Mouse (Mus musculus) macrophage (primary cell): Measurements from ENCODE around the gene Kif16b. TPM values are rescaled to one million over a fixed set of nuclear protein-coding genes. Genes with fewer than 3 reads are reported as not detected.

ENCODE experiments used
- H3K27ac ChIP-seq: fragments of 350-480 bp; formaldehyde crosslinking; 2 replicates; pipeline ENCODE4 v1.9.0; 2021
- H3K36me3 ChIP-seq: fragments of 350-480 bp; formaldehyde crosslinking; 2 replicates; pipeline ENCODE4 v1.9.0; 2021; ENCODE audit errors: inconsistent target
- H3K4me3 ChIP-seq: fragments of 350-480 bp; formaldehyde crosslinking; 2 replicates; pipeline ENCODE4 v1.9.0; 2021; ENCODE audit errors: inconsistent target
- H3K79me2 ChIP-seq: fragments of 350-480 bp; formaldehyde crosslinking; 2 replicates; pipeline ENCODE4 v1.9.0; 2021; ENCODE audit errors: inconsistent target
- WGBS: methylation state at CpG from one replicate; pipeline ENCODE4 v1.1.7; 2026; ENCODE audit warnings: inconsistent platforms; ENCODE audit not compliant: missing documents; 5-methylcytosine and 5-hydroxymethylcytosine counted together
- polyA plus RNA-seq: library from polyadenylated mRNA; stranded (reverse); fragments of 250-400 nt; gene quantifications from 3 replicates; pipeline ENCODE4 v1.2.4, GENCODE M21; 2018; ENCODE audit warnings: inconsistent platforms

The Kif16b gene
- polyA plus RNA-seq, 1 experiment from 2014 or later: 19.8 TPM

GRCm38 (mm10) chr2:142883625-142883994 is 17.7 kb downstream of the Kif16b start:
- no peak overlapping the region for H3K4me3 ChIP-seq
- H3K36me3 ChIP-seq: no peaks in the 10 kb centered on the region
- peaks cover 59% of the 10 kb centered on the region for H3K79me2 ChIP-seq
- WGBS: 94% methylated on average over 7 of the region's 7 CpGs
- no peak overlapping the region for H3K27ac ChIP-seq

- no peak overlapping the region for H3K27ac ChIP-seq
- no peaks in the 10 kb centered on the region for H3K36me3 ChIP-seq
- WGBS: 82% methylated on average over 7 of the region's 7 CpGs
- no peak overlapping the region for H3K4me3 ChIP-seq
- H3K79me2 ChIP-seq: peaks cover 59% of the 10 kb centered on the region
Observed at GRCm38 (mm10) chr2:142882871-142883624, 18.3 kb downstream of the Kif16b start.

- peaks cover 57% of the 10 kb centered on the region; the same call in 1 of the 2 replicates for H3K79me2 ChIP-seq
- no peak overlapping the region for H3K4me3 ChIP-seq
- WGBS: 88% methylated on average over 2 of the region's 2 CpGs
- H3K27ac ChIP-seq: no peak overlapping the region
- H3K36me3 ChIP-seq: no peaks in the 10 kb centered on the region
Observed at GRCm38 (mm10) chr2:142882466-142882865, 18.9 kb downstream of the Kif16b start.

DNA sequence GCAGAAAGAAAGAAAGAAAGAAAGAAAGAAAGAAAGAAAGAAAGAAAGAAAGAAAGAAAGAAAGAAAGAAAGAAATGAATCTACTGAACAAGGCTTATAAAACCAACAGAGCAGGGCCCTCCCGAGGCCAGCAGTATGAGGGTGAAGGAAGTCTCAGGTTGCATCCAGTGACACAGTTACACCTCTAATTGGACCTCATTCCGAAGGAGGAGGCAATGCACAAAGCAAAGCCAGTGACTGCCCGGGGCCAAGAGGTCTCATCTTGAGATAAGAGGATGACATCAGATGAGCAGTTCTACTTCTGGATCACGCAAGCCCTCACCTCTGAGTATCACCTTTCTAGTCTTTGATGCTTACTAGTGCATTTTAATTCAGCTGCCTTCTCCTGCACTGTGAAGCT is 20.2 kb downstream of the Kif16b start:
- no peaks in the 10 kb centered on the region for H3K36me3 ChIP-seq
- no peak overlapping the region for H3K4me3 ChIP-seq
- H3K79me2 ChIP-seq: peaks cover 46% of the 10 kb centered on the region; the same call in 1 of the 2 replicates
- no peak overlapping the region for H3K27ac ChIP-seq
- 86% methylated on average over 4 of the region's 4 CpGs for WGBS

DNA sequence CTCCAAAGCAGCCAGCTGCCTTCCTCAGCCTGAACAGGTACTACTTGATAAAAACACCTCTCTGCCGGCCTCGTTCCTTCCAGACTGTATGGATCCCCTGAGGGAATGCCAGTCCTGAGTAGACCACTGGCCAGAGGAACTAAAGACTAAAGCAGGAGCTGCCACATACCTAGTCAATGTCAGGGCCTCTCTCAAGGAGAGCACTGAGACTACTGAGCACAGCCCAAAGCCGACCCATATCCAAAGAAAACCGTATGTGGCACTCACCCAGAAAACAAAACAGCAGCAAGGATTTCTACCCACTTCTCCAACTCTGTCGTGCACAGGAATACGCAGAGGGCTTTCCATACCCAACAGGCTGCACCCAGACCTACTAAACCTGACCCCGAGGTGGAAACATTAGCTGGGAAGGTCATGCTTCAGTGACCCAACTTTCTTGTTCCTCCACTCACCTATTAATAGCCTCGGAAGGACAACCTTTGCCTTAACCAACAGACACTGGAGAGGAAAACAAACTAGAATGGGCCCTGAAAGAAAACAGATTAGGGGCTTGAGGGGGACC is 22.0 kb downstream of the Kif16b start:
- H3K27ac ChIP-seq: no peak overlapping the region
- no peaks in the 10 kb centered on the region for H3K36me3 ChIP-seq
- H3K4me3 ChIP-seq: no peak overlapping the region
- 93% methylated on average over 8 of the region's 8 CpGs for WGBS
- H3K79me2 ChIP-seq: peaks cover 51% of the 10 kb centered on the region; the same call in 1 of the 2 replicates

DNA sequence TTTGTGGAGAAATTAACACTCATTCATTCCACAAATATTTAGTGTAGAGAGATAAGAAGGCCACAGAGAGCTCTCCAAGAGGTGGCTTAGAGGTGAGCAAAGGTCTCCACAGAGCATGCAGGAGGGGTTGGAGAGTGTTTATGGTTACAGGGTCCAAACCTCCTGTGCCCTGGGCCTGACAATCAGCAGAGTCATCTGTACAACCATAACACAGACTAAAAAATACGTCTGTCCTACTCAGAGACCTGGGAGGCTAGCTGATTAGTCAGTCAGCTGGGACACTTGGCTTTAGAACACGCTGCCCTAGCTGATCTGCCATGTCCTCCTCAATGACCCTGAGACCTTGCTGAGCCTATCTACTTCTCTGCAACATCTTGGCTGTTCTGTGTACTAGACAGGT is 24.7 kb downstream of the Kif16b start:
- H3K36me3 ChIP-seq: no peaks in the 10 kb centered on the region
- no peak overlapping the region for H3K4me3 ChIP-seq
- H3K79me2 ChIP-seq: peaks cover 47% of the 10 kb centered on the region; the same call in 1 of the 2 replicates
- 100% methylated on average over 2 of the region's 2 CpGs for WGBS
- H3K27ac ChIP-seq: no peak overlapping the region

GRCm38 (mm10) chr2:142875936-142876335 is 25.4 kb downstream of the Kif16b start:
- Histone ChIP-seq H3K27ac (no peak overlapping the region), H3K4me3 (no peak overlapping the region), H3K79me2 (peaks cover 44% of the 10 kb centered on the region; the same call in 1 of the 2 replicates), H3K36me3 (no peaks in the 10 kb centered on the region)
- WGBS: 96% methylated on average over 4 of the region's 4 CpGs

- no peak overlapping the region for H3K4me3 ChIP-seq
- no peaks in the 10 kb centered on the region for H3K36me3 ChIP-seq
- peaks cover 31% of the 10 kb centered on the region; the same call in 1 of the 2 replicates for H3K79me2 ChIP-seq
- WGBS: 94% methylated on average over 2 of the region's 2 CpGs
- H3K27ac ChIP-seq: no peak overlapping the region
Observed at GRCm38 (mm10) chr2:142874562-142874961, 26.8 kb downstream of the Kif16b start.

DNA sequence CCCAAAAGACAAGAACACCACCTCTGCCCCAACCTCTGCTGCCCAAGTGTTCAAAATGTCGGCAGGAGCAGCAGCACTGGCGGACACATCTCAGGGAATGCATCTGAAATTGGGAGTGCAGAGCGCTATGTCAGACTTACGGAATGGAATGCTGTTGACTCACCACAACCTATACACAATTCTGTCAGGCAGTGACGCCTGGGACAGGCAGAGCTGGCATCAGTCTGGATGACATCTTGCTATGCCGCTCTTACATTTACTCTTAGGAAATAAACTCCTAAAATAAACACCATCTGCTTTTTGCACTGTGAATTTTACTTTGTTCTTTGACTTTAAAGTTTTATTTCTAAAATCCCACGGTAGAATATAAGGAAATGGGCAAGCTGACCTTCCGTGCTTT is 31.3 kb downstream of the Kif16b start:
- WGBS: 95% methylated on average over 7 of the region's 8 CpGs
- no peaks in the 10 kb centered on the region for H3K36me3 ChIP-seq

DNA sequence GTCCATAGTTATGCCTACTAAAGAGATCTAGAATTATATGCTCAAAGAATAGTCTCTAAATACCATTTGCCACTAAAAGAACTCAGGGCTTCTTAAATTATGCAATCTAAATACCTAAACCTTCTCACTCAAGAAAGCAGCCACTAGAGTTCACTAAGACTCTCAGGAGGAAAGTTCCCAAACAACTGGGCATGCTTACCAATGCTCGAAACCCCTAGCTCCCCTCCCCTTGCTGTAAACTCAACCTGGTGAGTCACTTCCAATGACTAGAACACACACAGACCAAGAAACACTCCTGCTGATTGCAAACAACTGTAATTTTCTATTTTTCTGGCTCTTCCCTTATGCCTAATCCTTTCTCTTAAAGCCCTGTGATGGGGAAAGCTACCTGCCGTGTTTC is 33.9 kb downstream of the Kif16b start:
- no peak overlapping the region for H3K4me3 ChIP-seq
- no peaks in the 10 kb centered on the region for H3K79me2 ChIP-seq
- WGBS: 94% methylated on average over 2 of the region's 2 CpGs
- no peaks in the 10 kb centered on the region for H3K36me3 ChIP-seq
- H3K27ac ChIP-seq: no peak overlapping the region

More for the DNA sequence above, 31.3 kb downstream of the Kif16b start:
- H3K79me2 ChIP-seq: peaks cover 3% of the 10 kb centered on the region; the same call in 1 of the 2 replicates
- no peak overlapping the region for H3K4me3 ChIP-seq
- H3K27ac ChIP-seq: no peak overlapping the region

DNA sequence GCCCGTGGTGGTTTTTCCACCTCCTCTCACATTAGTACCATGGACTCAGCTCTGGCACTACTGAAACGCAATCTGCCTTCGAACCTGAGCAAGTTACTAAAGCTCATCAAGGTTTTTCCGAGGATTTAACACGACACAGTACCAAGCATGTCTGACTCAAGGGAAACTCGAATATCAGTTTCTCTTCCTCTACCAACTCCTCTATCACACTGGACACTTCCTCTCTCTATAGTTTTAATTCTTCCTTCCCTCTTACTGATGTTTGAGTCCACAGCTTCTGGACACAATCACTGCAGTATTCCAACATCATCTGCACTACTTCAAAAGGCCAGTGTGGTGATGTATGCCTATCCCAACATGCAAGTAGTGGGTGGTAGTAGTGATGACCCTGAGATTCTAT is 40.3 kb downstream of the Kif16b start:
- Histone ChIP-seq H3K79me2 (no peaks in the 10 kb centered on the region), H3K4me3 (no peak overlapping the region), H3K36me3 (no peaks in the 10 kb centered on the region), H3K27ac (no peak overlapping the region)
- WGBS: 72% methylated on average over 6 of the region's 6 CpGs

DNA sequence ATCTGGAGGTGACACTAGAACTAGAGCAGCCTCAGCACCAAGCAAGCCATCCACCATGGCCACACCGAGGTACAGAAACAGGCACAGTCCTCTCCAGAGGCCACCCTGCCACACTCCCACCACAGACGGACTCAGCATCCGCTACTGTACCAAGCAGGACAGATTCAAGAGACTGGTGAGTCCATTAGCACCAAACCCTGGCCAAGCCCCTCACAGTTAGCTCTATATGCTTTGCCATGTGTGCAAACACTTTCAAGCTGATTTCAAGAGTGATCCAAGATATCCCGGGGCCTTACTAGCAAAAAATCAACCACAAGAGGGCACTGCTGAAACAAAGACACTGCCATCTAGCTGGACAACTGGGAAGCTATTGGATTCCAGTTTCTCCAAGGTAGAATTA is 41.9 kb downstream of the Kif16b start:
- Histone ChIP-seq H3K36me3 (peaks cover 2% of the 10 kb centered on the region; the same call in 1 of the 2 replicates), H3K79me2 (no peaks in the 10 kb centered on the region), H3K4me3 (no peak overlapping the region), H3K27ac (0 out of 2 replicates have a peak overlapping the region, but pooled peaks have one; percentile 7)
- WGBS: 73% methylated on average over 4 of the region's 4 CpGs

GRCm38 (mm10) chr2:142838775-142839174 is 62.6 kb downstream of the Kif16b start:
- 94% methylated on average over 3 of the region's 3 CpGs for WGBS
- H3K79me2 ChIP-seq: no peaks in the 10 kb centered on the region
- peaks cover 9% of the 10 kb centered on the region; the same call in 1 of the 2 replicates for H3K36me3 ChIP-seq
- H3K27ac ChIP-seq: no peak overlapping the region
- no peak overlapping the region for H3K4me3 ChIP-seq

DNA sequence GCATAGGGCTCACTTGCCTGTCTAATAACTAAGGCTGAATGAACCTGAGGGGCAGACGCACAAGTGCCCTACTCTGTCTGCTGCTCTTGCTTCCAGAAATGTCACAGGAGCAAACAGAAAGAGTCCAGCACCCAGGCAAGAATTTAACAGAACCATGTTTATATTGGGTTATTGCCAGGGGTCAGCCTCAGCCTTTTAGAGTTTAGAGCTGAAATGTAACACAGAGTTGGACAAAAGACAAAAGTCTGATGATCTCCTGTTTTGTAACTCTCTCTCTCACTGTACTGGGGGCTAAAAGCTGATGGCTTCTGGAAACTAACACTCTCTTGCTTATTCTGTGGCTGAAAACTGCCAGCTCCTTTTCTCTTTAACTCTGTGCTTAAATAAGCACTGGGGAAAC is 63.2 kb downstream of the Kif16b start:
- Histone ChIP-seq H3K79me2 (no peaks in the 10 kb centered on the region), H3K36me3 (peaks cover 15% of the 10 kb centered on the region; the same call in 1 of the 2 replicates), H3K27ac (no peak overlapping the region), H3K4me3 (no peak overlapping the region)
- 88% methylated on average over 1 of the region's 1 CpGs for WGBS

DNA sequence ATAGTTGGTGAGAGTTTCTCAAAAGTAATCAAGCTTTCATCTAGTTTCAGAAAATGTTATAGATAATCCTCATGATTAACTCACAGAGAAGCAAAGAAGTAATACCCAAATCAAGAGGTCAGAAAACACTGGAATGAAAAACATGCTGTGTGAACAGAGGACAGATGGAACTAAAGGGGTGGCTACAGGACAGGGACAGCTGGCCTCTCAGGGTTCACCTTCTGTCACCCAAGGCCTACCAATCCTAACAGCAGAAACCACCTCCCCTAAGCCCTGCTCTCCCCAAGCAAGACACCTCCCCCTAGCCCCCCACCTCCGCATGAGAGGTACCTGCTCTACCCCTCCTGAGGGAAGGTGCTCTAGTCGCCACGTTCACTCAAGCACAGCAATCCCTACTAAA is 66.6 kb downstream of the Kif16b start:
- Histone ChIP-seq H3K4me3 (no peak overlapping the region), H3K79me2 (no peaks in the 10 kb centered on the region), H3K36me3 (peaks cover 18% of the 10 kb centered on the region; the same call in 1 of the 2 replicates), H3K27ac (no peak overlapping the region)
- 90% methylated on average over 1 of the region's 3 CpGs for WGBS
